Mouse (Mus musculus) megakaryocyte, adult 5-6 weeks (primary cell): ENCODE measurements around the gene Vmn1r16. TPM values are rescaled to one million over a fixed set of nuclear protein-coding genes. Genes with fewer than 3 reads are reported as not detected.
A peak's percentile ranks its signal among the peaks of the same experiment; 100 is the strongest.
"Not testable (repeated sequence)": the region's sequence is repeated elsewhere in the genome, so short reads cannot be mapped to it uniquely, and the experiment has no call there.

ENCODE experiments used
- ATAC-seq: 2 replicates; pipeline ENCODE4 v1.8.0; 2016; ENCODE audit warnings: mild to moderate bottlenecking, inconsistent platforms; ENCODE audit not compliant: poor library complexity, severe bottlenecking
- total RNA-seq, 2 experiments: library from RNA; stranded (forward) in 1 of 2; stranded (reverse) in 1 of 2; fragments of 153-499, 151-499 nt in 1 of 2; fragments of 221-1000, 200-1000 nt in 1 of 2; gene quantifications; 2 replicates each; pipeline versions ENCODE4 v1.2.3 to v1.2.4; 2015 to 2017

The Vmn1r16 gene
- not detected in 2 replicates for total RNA-seq (2015)
- not detected in 2 replicates for total RNA-seq (2017)

DNA sequence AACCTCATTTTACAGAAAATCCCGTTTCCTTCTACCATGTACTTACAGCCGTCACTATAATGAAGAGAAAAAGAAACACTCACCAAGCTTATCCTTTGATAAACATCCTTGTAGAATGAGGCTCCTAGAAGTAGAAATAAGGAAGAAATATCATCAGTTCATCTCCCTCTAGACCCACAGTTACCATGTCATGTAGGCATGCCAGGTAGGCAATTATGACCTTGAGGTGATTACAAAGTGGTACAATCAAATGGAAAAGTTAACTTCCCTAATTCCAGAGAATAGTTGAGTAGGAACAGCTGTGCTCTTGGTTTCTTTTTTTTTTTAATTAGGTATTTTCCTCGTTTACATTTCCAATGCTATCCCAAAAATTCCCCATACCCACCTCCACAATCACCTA, at the start of gene Vmn1r16:
Gene Vmn1r16 (minus strand): TSS at position 101 of the 400 bp plus-strand sequence.
- no peak for ATAC-seq

- ATAC-seq = no peak
Observed at GRCm38 (mm10) chr6:57367496-57367895, 38.2 kb upstream of the Vmn1r16 start.

DNA sequence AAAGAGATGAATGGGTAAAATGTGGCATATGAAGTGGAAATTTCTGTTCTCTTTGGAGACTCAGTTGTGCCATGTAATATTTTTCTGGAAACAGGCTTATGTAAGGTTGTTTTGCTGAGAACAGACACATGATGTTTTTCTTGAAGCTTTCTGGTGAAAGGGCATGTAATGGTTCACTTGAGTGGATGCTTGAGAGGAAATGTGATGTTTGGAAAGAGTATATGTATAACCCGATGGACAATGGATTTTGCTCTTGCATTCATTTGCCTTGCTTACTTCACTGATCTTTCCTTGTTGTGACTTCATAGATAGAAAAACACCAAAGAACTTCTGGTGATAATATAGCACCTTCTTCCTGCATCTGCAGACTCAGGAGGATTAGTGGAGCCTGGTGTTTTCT, 36.6 kb upstream of the Vmn1r16 start:
- ATAC-seq = not testable (repeated sequence)

DNA sequence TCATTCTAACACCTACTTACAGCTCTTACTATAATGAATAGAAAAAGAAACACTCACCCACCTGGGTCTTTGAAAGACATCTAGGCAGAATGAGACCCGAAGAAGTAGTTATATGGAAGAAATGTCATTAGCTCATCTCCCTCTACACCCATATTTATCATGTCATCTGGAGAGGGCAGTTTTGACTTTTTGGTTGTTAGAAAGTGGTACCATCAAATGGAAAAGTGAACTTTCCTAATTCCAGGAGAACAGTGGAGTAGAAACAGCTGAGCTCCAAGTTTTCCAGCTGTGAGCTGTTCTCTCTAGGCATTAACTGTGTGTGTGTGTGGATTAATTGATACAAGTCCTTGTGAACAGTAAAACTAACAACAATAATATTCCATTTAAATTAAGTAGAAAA, 34.3 kb upstream of the Vmn1r16 start, which contains the start of gene Vmn1r17:
Gene Vmn1r17 (minus strand): TSS at position 101 of the 400 bp plus-strand sequence.
- no peak for ATAC-seq

GRCm38 (mm10) chr6:57356864-57357263, 27.6 kb upstream of the Vmn1r16 start:
- no peak for ATAC-seq

DNA sequence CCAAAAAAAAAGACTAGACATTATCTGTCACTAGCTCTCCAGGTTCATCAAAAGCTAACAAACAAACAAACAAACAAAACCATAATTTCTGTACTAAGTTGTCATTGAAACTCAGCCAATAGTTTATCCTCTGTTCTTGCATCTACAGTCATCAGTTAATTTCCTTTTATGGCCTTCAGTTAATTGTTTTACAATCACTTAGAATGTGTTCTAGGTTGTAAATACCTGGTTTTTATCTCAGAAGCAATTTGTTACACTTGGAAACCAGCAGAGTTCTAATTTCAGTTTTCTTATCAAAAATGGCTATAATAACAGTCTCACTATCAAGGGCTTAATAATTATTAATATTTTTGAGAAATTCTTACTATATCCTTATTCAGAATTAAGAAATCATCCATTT, 3.1 kb downstream of the Vmn1r16 start:
- ATAC-seq = no peak

DNA sequence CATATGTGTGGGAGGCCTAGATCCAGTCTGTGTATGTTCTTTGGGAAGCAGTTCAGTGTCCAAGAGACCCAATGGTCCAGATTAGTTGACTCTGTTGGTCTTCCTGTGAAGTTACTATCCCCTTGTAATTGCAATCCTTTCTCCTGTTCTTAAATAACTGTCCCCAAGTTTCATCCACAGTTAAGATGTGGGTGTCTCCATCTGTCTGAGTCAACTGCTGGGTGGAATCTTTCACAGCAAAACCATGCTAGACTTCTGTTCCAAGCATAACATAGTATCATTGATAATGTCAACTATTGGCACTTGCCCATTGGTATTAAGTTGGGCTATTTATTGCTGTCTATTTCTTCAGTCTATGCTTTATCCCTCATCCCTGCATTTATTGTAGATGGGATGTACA, 50.3 kb downstream of the Vmn1r16 start:
- ATAC-seq = no peak

DNA sequence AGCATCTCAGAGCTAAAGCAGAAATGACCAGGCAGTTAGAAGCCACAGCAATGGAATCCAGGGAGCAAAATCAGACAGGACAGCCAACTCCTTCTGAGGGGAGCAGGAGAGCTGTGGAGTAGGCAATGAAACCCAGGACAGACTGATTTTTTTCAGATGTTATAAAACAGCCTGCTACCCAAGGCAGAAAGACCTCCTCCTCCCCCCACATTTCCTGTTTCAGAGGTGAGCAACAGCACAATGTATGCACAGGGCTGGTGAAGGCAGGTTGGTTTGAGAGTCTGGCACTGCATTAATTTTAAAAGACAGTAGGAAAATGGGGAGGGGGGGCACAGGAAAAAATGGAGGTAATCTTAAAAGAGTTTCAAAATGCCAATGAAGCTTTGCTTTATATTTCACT, 56.8 kb downstream of the Vmn1r16 start:
- 0 out of 2 replicates have a peak, but pooled peaks have one; percentile 5 for ATAC-seq

DNA sequence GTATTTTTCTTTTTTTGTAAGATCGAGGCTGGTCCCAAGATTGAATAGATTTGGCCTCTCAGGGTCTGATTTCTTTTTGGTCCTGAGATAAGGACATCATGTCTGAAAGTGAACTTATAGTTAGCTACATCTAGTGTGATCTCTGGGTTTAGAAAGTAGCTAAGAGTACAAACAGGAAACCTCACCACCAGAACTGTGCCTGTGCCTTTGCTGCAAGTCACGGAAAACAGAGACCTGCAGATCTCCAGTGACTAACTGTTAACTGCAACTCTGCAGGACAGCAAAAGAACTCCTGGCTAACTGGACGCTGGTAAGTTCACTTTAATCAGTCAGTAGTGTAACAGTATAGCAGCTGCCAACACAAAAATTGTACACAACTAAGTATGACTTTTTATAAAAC, 57.4 kb downstream of the Vmn1r16 start:
- no peak for ATAC-seq

Other genes with a start within 250 kb of the Vmn1r16 start
- gene Vmn1r10, start 220.0 kb downstream of the Vmn1r16 start, total RNA-seq (2015) = not detected in 2 replicates
- not detected in 2 replicates for gene Vmn1r10, start 220.0 kb downstream of the Vmn1r16 start, total RNA-seq (2017)
- gene Vmn1r11, start 196.0 kb downstream of the Vmn1r16 start, total RNA-seq (2015) = not detected in 2 replicates
- not detected in 2 replicates for gene Vmn1r11, start 196.0 kb downstream of the Vmn1r16 start, total RNA-seq (2017)
- gene Vmn1r12, start 172.6 kb downstream of the Vmn1r16 start, total RNA-seq (2015) = not detected in 2 replicates
- not detected in 2 replicates for gene Vmn1r12, start 172.6 kb downstream of the Vmn1r16 start, total RNA-seq (2017)
- gene Vmn1r13, start 126.2 kb downstream of the Vmn1r16 start, total RNA-seq (2015) = not detected in 2 replicates
- not detected in 2 replicates for gene Vmn1r13, start 126.2 kb downstream of the Vmn1r16 start, total RNA-seq (2017)
- gene Vmn1r14, start 97.8 kb downstream of the Vmn1r16 start, total RNA-seq (2015) = not detected in 2 replicates
- not detected in 2 replicates for gene Vmn1r14, start 97.8 kb downstream of the Vmn1r16 start, total RNA-seq (2017)
- gene Vmn1r15, start 71.5 kb downstream of the Vmn1r16 start, total RNA-seq (2015) = not detected in 2 replicates
- not detected in 2 replicates for gene Vmn1r15, start 71.5 kb downstream of the Vmn1r16 start, total RNA-seq (2017)
- not detected in 2 replicates for gene Vmn1r17, start 34.2 kb upstream of the Vmn1r16 start, total RNA-seq (2015)
- gene Vmn1r17, start 34.2 kb upstream of the Vmn1r16 start, total RNA-seq (2017) = not detected in 2 replicates
- gene Vmn1r18, start 66.3 kb upstream of the Vmn1r16 start, total RNA-seq (2015) = 0.02 TPM in 1 of 2 replicates, not detected in the other
- gene Vmn1r18, start 66.3 kb upstream of the Vmn1r16 start, total RNA-seq (2017) = not detected in 2 replicates
- gene Vmn1r19, start 74.3 kb upstream of the Vmn1r16 start, total RNA-seq (2015) = not detected in 2 replicates
- gene Vmn1r19, start 74.3 kb upstream of the Vmn1r16 start, total RNA-seq (2017) = not detected in 2 replicates
- gene Vmn1r20, start 99.4 kb upstream of the Vmn1r16 start, total RNA-seq (2015) = not detected in 2 replicates
- gene Vmn1r20, start 99.4 kb upstream of the Vmn1r16 start, total RNA-seq (2017) = not detected in 2 replicates
- gene Ppm1k, start 206.0 kb upstream of the Vmn1r16 start, total RNA-seq (2015) = 6.7 and 8.1 TPM in 2 replicates
- 10.5 and 11.2 TPM in 2 replicates for gene Ppm1k, start 206.0 kb upstream of the Vmn1r16 start, total RNA-seq (2017)